In genomic region chr4:106199833-106200232, GRCm38 (mm10) we compare ENCODE assay signal across 9 mouse cellular contexts.
DNase-seq lines count a peak whose midpoint lies in the region; TF ChIP-seq lines count a peak whose summit lies in the region.
"Had no signal": no experiment of that assay in that cellular context is flagged by ENCODE, and none has a peak within 500 bp of the region (broad histone marks: within the 10 kb centered on the region; RNA-seq: fewer than 3 reads in every experiment).

No protein-coding gene starts in this region.

- no peak for TF ChIP-seq CTCF in kidney, adult 2 months (conservative IDR thresholded peaks at IDR 0.05; ENCODE audit: insufficient read depth, insufficient read length, low read depth, low read length)

- H3K36me3 ChIP-seq in embryonic facial prominence, embryonic 10.5 days (replicated peaks) = no peaks in the 10 kb centered on the region
- no peaks in the 10 kb centered on the region for H3K36me3 ChIP-seq in kidney, adult 2 months (ENCODE audit: control insufficient read depth, insufficient read depth, low read length)

- H3K4me3 ChIP-seq in embryonic facial prominence, embryonic 10.5 days = peak overlapping the region; percentile 29
- H3K4me3 ChIP-seq in kidney, adult 2 months (ENCODE audit: insufficient read depth, low read depth, low read length) = no peak overlapping the region
- H3K4me3 ChIP-seq: left cerebral cortex, adult 2 months had no signal

- peak overlapping the region; percentile 76 for H3K27ac ChIP-seq in embryonic facial prominence, embryonic 10.5 days (replicated peaks)
- H3K27ac ChIP-seq in kidney, adult 2 months (ENCODE audit: insufficient read depth, low read depth, low read length) = no peak overlapping the region
- H3K27ac ChIP-seq: left cerebral cortex, adult 2 months had no signal

- H3K4me1 ChIP-seq in embryonic facial prominence, embryonic 10.5 days = peaks cover 40% of the 10 kb centered on the region
- peaks cover 3% of the 10 kb centered on the region; the same call in 1 of the 2 replicates for H3K4me1 ChIP-seq in kidney, adult 2 months (ENCODE audit: control insufficient read depth, insufficient read depth, low read length)

- no peak for TF ChIP-seq POLR2A in kidney, adult 2 months (IDR thresholded peaks at IDR 0.05; ENCODE audit: low read depth, low read length)

- no peaks in the 10 kb centered on the region for H3K27me3 ChIP-seq in embryonic facial prominence, embryonic 10.5 days (replicated peaks; ENCODE audit: low read depth, poor library complexity, severe bottlenecking)
- H3K27me3 ChIP-seq in kidney, adult 2 months (replicated peaks; ENCODE audit: control insufficient read depth, insufficient read depth, low read length) = no peaks in the 10 kb centered on the region

- no peaks in the 10 kb centered on the region for H3K9me3 ChIP-seq in embryonic facial prominence, embryonic 10.5 days

- 13% methylated on average over 11 of the region's 11 CpGs for WGBS in embryonic facial prominence, embryonic 10.5 days
- WGBS in kidney, adult 2 months = 32% methylated on average over 11 of the region's 11 CpGs

- peak; percentile 9 for DNase-seq in cerebellum, adult 9-11 months
- no peak for DNase-seq in cerebellum, adult 8-10 months
- peak; percentile 46 for DNase-seq in embryonic facial prominence, embryonic 10.5 days (ENCODE audit: low spot score)
- peak; percentile 83 for DNase-seq in heart, adult 8-10 months (ENCODE audit: low spot score)
- peak; percentile 28 for DNase-seq in kidney, adult 2 months
- DNase-seq in lung, adult 18-20 months = peak; percentile 72 to 80
- peak; percentile 31 for DNase-seq in ovary, postnatal 14 days (ENCODE audit: low spot score)
- DNase-seq in spleen, postnatal 4 days (ENCODE audit: low spot score in 2 of 2) = no peak

Comparison
In these comparisons a context has a peak if more than half of its experiments do, and no peak if none do; other contexts are left out.
1. DNase-seq: peak in cerebellum, adult 9-11 months (single experiment), embryonic facial prominence, embryonic 10.5 days (single experiment), heart, adult 8-10 months (single experiment), kidney, adult 2 months (single experiment), lung, adult 18-20 months (2 of 2) and ovary, postnatal 14 days (single experiment); none in cerebellum, adult 8-10 months (single experiment) and spleen, postnatal 4 days (0 of 2).